Mouse (Mus musculus) hindbrain, embryonic 11.5 days (tissue): ENCODE results near the gene Cbx4. TPM values are rescaled to one million over a fixed set of nuclear protein-coding genes. Genes with fewer than 3 reads are reported as not detected.
A peak's percentile ranks its signal among the peaks of the same experiment; 100 is the strongest.

Source experiments
- ATAC-seq: fragments of 200-750 bp; cut with Nextera tagmentation; 2 replicates; pipeline ENCODE4 v1.8.0; 2017; ENCODE audit warnings: mild to moderate bottlenecking, moderate TSS enrichment, moderate library complexity; ENCODE audit not compliant: low FRiP score
- DNase-seq: peaks from one replicate; pipeline ENCODE4 v3.0.0-alpha.2; 2015; ENCODE audit warnings: low spot score
- H3K27ac ChIP-seq: fragments of 300-500 bp; sonication (generic); 2 replicates; pipeline ENCODE4 v1.5.1; 2014; ENCODE audit warnings: mild to moderate bottlenecking, low read depth, low read length
- H3K27me3 ChIP-seq: fragments of 300-500 bp; sonication (generic); 2 replicates; pipeline ENCODE4 v1.6.1; 2014; ENCODE audit warnings: mild to moderate bottlenecking, low read length, moderate library complexity, mixed read lengths; ENCODE audit not compliant: control insufficient read depth, insufficient read depth
- H3K36me3 ChIP-seq: fragments of 300-500 bp; sonication (generic); 2 replicates; pipeline ENCODE4 v1.6.1; 2014; ENCODE audit warnings: mild to moderate bottlenecking, low read length, moderate library complexity, mixed read lengths; ENCODE audit not compliant: control insufficient read depth, insufficient read depth
- H3K4me1 ChIP-seq: fragments of 300-500 bp; sonication (generic); replicated peaks from 2 replicates; pipeline ENCODE4 v1.6.1; 2014; ENCODE audit warnings: low read length, mixed read lengths; ENCODE audit not compliant: control insufficient read depth, insufficient read depth
- H3K4me2 ChIP-seq: fragments of 300-500 bp; sonication (generic); replicated peaks from 2 replicates; pipeline ENCODE4 v1.6.1; 2014; ENCODE audit warnings: mild to moderate bottlenecking, low read depth, low read length
- H3K4me3 ChIP-seq: fragments of 300-500 bp; sonication (generic); 2 replicates; pipeline ENCODE4 v1.5.1; 2014; ENCODE audit warnings: low read depth, low read length
- H3K9ac ChIP-seq: fragments of 300-500 bp; sonication (generic); 2 replicates; pipeline ENCODE4 v1.6.1; 2014; ENCODE audit warnings: low read depth, low read length
- H3K9me3 ChIP-seq: fragments of 300-500 bp; sonication (generic); 2 replicates; pipeline ENCODE4 v1.6.1; 2016; ENCODE audit warnings: low read length; ENCODE audit not compliant: control insufficient read depth
- WGBS: fragments of 180-500 bp; shearing (Covaris S2); extraction: QIAGEN DNeasy Blood & Tissue Kit; methylation state at CpG from one replicate; pipeline ENCODE4 v1.1.7; 2014; 5-methylcytosine and 5-hydroxymethylcytosine counted together
- polyA plus RNA-seq: library from polyadenylated mRNA; unstranded; fragments of >200 nt; fragmentation: Nextera tagmentation; extraction: Ambion mirVana; gene quantifications from 2 replicates; pipeline ENCODE4 v1.2.1, GENCODE M21; 2014

Gene Cbx4
- polyA plus RNA-seq, 1 experiment from 2014 or later: 5.4 TPM

DNA sequence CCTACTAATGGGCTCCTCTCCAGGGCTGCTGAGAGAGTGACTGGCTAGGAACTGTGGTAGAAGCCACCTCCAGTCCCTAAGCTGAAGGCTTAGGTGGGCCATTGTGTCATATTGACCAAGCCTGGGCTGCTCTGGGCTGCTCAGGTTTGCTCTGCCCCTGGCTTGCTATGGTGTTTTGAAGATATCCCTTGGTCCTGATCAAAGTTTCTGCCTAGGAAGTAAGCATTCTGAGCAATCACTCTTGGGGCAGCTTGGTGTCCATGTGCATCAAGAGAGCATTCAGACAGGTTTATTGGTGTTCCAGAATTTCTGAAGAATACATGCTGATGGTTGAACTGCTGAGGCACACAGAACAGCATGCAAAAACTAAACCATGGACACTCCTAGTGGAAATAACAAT, 34.6 kb downstream of the Cbx4 start:
- Histone ChIP-seq H3K4me3 (no peak overlapping the region), H3K36me3 (no peaks in the 10 kb centered on the region), H3K4me2 (no peak overlapping the region), H3K27me3 (peaks cover 85% of the 10 kb centered on the region), H3K9ac (no peak overlapping the region), H3K9me3 (no peaks in the 10 kb centered on the region), H3K4me1 (peaks cover 23% of the 10 kb centered on the region), H3K27ac (no peak overlapping the region)
- ATAC-seq (no peak), DNase-seq (no peak)

- no peak overlapping the region for H3K4me3 ChIP-seq
- peaks cover 22% of the 10 kb centered on the region for H3K4me1 ChIP-seq
- 0% methylated on average over 2 of the region's 2 CpGs for WGBS
- H3K4me2 ChIP-seq: no peak overlapping the region
- H3K27ac ChIP-seq: no peak overlapping the region
- no peaks in the 10 kb centered on the region for H3K36me3 ChIP-seq
- H3K9ac ChIP-seq: no peak overlapping the region
- H3K9me3 ChIP-seq: no peaks in the 10 kb centered on the region
- DNase-seq (no peak), ATAC-seq (no peak)
- H3K27me3 ChIP-seq: peaks cover 90% of the 10 kb centered on the region
Observed at GRCm38 (mm10) chr11:119050361-119050760, 35.7 kb downstream of the Cbx4 start.

GRCm38 (mm10) chr11:119048133-119048510, 37.9 kb downstream of the Cbx4 start:
- under 1% methylated on average over 13 of the region's 13 CpGs for WGBS
- DNase-seq (no peak), ATAC-seq (no peak)
- H3K4me1 ChIP-seq: peaks cover 18% of the 10 kb centered on the region
- peaks cover 96% of the 10 kb centered on the region for H3K27me3 ChIP-seq
- H3K9me3 ChIP-seq: no peaks in the 10 kb centered on the region
- H3K4me3 ChIP-seq: no peak overlapping the region
- no peaks in the 10 kb centered on the region for H3K36me3 ChIP-seq
- H3K9ac ChIP-seq: no peak overlapping the region
- no peak overlapping the region for H3K27ac ChIP-seq
- H3K4me2 ChIP-seq: no peak overlapping the region

DNA sequence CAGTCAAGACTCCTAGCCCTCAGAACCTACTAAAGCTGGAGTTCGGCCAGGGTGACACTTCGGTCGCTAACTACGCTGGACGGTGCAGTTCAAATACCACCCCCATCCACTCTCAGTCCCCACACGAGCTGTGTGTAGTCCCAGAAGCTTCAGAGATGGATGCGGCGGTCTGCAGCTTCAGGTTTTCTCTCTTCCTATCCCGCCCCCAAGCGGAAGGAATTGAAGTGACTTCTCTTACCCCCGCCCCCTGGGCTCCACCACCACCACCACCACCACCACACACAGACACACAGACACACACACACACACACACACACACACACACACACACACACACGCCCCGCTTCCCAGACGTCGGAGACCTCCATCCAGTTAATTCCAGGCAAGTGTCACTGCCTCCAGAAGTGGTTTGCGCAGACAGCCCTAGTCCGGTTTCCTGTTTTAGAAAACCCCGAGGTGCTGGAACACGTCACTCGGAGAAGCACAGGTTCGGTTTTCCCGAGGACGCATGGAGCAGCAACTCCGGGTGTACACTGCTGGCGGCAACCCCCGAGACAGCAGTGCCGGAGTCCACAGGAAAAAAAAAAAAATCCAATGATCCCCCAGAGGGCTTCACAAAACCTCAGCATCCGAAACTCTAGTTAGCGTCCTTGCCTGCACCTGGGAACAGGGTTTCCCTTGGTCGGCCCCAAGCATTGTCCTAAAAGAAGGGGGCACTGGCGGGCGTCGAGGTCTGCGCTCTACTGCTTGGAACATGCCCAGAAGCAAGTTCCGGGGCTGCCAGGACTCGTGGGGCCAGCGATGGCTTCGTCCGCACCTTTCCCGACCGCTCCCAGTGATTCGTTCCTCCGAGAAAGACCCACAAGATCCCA, 38.5 kb downstream of the Cbx4 start:
- DNase-seq (peak; percentile 72), ATAC-seq (peak; percentile 9; the same call in 1 of the 2 replicates)
- no peak overlapping the region for H3K4me3 ChIP-seq
- no peak overlapping the region for H3K27ac ChIP-seq
- H3K9me3 ChIP-seq: no peaks in the 10 kb centered on the region
- H3K4me2 ChIP-seq: no peak overlapping the region
- no peak overlapping the region for H3K9ac ChIP-seq
- 2% methylated on average over 39 of the region's 43 CpGs for WGBS
- H3K27me3 ChIP-seq: peaks cover 97% of the 10 kb centered on the region
- H3K4me1 ChIP-seq: peaks cover 20% of the 10 kb centered on the region
- H3K36me3 ChIP-seq: no peaks in the 10 kb centered on the region

GRCm38 (mm10) chr11:119046601-119047245, 39.3 kb downstream of the Cbx4 start:
- Histone ChIP-seq H3K27me3 (peaks cover 97% of the 10 kb centered on the region), H3K4me2 (peak overlapping the region; percentile 51), H3K4me1 (peaks cover 22% of the 10 kb centered on the region), H3K9me3 (no peaks in the 10 kb centered on the region), H3K9ac (peak overlapping the region; percentile 50), H3K36me3 (no peaks in the 10 kb centered on the region), H3K27ac (no peak overlapping the region), H3K4me3 (peak overlapping the region; percentile 32)
- under 1% methylated on average over 39 of the region's 39 CpGs for WGBS
- DNase-seq (peak; percentile 80), ATAC-seq (peak; percentile 42; the same call in 1 of the 2 replicates)

GRCm38 (mm10) chr11:119044551-119045337, 41.3 kb downstream of the Cbx4 start:
- Histone ChIP-seq H3K9me3 (no peaks in the 10 kb centered on the region), H3K4me2 (no peak overlapping the region), H3K27ac (no peak overlapping the region), H3K4me3 (peak overlapping the region; percentile 10; the same call in 1 of the 2 replicates), H3K36me3 (no peaks in the 10 kb centered on the region), H3K9ac (no peak overlapping the region), H3K4me1 (peaks cover 26% of the 10 kb centered on the region), H3K27me3 (peaks cover 79% of the 10 kb centered on the region)
- peak; percentile 61 for DNase-seq
- under 1% methylated on average over 41 of the region's 41 CpGs for WGBS
- ATAC-seq: no peak

DNA sequence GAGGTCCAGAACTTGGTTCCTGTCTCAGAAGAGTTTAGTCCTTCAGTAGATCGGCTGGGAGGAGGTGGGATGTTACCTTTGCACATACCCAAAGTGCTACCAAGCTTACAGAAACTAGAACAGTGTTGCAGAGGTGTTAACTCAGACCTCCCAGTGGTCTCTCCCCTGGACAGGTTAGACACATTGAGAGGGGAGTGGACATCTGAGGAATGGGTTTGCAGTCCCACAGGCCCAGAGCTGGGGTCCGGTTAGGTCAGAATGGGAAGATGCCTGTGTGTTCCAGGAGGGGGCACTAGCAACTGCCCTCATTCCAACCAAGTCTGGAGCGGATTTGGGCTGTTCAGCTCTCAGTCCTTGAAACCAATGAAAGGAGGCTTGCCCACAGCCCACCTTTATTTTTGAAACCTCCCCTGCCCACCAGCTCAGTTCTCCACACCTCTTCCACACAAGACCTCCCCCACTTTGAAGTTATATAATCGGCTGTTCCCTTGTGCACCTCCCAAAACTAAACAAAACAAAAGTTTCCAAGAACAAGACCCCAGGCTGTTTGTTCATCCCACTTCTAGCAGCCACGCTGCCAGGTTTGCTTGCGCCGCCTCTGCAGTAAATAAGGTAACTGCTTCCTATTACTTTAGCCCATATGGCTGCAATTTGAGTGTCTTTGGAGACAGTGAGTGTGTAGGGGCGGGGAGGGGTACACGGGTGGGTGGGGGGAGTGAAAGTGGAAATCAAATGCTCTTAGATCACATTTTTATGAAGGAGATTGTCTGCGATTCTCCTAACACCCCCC, 42.1 kb downstream of the Cbx4 start:
- Histone ChIP-seq H3K9me3 (no peaks in the 10 kb centered on the region), H3K27me3 (peaks cover 78% of the 10 kb centered on the region), H3K4me1 (peaks cover 27% of the 10 kb centered on the region), H3K4me3 (no peak overlapping the region), H3K4me2 (no peak overlapping the region), H3K27ac (no peak overlapping the region), H3K36me3 (no peaks in the 10 kb centered on the region), H3K9ac (no peak overlapping the region)
- ATAC-seq (no peak), DNase-seq (peak; percentile 63)
- WGBS: 5% methylated on average over 10 of the region's 10 CpGs

GRCm38 (mm10) chr11:119043273-119043540, 42.8 kb downstream of the Cbx4 start:
- H3K4me3 ChIP-seq: no peak overlapping the region
- 4% methylated on average over 4 of the region's 4 CpGs for WGBS
- no peak overlapping the region for H3K27ac ChIP-seq
- H3K4me1 ChIP-seq: peaks cover 26% of the 10 kb centered on the region
- no peak overlapping the region for H3K4me2 ChIP-seq
- DNase-seq (no peak), ATAC-seq (no peak)
- no peaks in the 10 kb centered on the region for H3K36me3 ChIP-seq
- H3K27me3 ChIP-seq: peaks cover 78% of the 10 kb centered on the region
- H3K9me3 ChIP-seq: no peaks in the 10 kb centered on the region
- H3K9ac ChIP-seq: no peak overlapping the region
